Mouse (Mus musculus): ENCODE measurements around the gene Dysf. TPM values are rescaled to one million over a fixed set of nuclear protein-coding genes. Genes with fewer than 3 reads are reported as not detected.

The Dysf gene
- polyA plus RNA-seq, 1 experiment from 2014 or later, result 2.1 TPM

DNA sequence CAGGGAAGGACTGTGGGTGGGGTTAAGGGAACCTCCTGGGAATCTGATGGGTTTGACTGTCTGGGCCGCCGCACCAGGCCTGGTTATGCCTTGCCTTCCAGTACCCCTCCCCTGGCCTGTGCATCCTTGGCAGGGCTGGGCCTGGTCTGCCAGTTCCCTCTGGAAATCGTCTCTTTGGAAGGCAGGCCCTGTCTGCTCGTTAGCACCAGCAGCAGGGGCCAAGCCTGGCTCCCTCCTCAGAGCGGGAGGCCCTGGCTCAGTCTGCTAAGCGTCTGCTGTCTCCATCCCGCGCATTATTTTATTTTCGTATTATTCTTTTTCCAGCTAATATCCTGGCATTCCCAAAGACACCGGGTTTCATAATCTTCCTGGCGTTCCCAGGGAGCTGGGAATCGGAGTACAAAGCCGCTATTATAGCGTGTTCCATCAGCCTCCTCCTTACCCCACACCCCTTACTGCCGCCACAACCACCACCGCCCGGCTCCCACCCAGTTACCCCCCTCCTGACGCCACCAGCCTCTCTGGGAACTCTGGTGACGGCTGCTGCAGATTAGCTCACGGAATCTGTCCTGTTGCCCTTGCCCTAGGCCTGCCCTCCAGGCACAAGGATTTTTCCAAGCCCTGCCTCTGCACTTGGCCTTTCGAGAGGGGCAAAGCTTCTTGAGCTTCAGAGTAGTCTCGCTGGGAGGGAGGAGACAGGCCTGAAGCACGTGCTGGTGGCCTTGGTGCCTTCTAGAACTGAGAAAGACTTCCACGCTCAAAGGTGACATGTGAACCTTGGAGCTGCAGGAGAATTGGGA is 111.5 kb downstream of the Dysf start:
- H3K36me3 ChIP-seq (ENCODE audit: control insufficient read depth, insufficient read depth, low read length), result no peaks in the 10 kb centered on the region
- no peak for ATAC-seq (ENCODE audit: low read depth)
- 70% methylated on average over 24 of the region's 24 CpGs for WGBS

DNA sequence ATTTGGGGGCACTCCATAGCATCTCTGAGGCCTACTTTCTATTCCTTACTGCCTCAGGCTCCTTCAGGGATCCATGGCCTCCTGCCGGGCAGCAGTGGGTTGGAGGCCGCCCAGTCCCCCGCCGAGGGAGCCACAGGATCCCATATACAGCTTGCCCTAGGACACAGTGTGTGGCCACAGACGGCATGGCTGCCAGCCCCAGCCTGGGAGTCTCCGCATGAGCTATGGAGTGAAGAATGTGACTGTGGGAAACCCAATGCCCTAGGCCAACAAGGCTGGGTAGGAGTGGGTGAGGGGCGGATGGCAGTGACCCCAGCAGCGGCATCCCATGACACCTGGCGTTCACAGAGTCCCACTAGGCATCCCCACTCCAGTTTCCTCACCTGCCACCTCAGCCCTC is 116.2 kb downstream of the Dysf start:
- ATAC-seq (ENCODE audit: low read depth), result no peak
- Histone ChIP-seq H3K36me3 (ENCODE audit: control insufficient read depth, insufficient read depth, low read length) (no peaks in the 10 kb centered on the region), H3K9me3 (ENCODE audit: control insufficient read depth, low read length) (no peaks in the 10 kb centered on the region), H3K4me1 (ENCODE audit: control insufficient read depth, insufficient read depth, low read length) (no peaks in the 10 kb centered on the region), H3K4me3 (ENCODE audit: low read depth, low read length) (no peak overlapping the region), H3K4me2 (ENCODE audit: low read depth, low read length) (no peak overlapping the region), H3K9ac (replicated peaks; ENCODE audit: low read depth, low read length) (no peak overlapping the region), H3K27ac (ENCODE audit: low read depth, low read length) (no peak overlapping the region), H3K27me3 (ENCODE audit: control insufficient read depth, insufficient read depth, low read length) (no peaks in the 10 kb centered on the region)
- 81% methylated on average over 9 of the region's 9 CpGs for WGBS

More for the DNA sequence above, 111.5 kb downstream of the Dysf start:
- Histone ChIP-seq H3K9ac (replicated peaks; ENCODE audit: low read depth, low read length) (no peak overlapping the region), H3K4me3 (ENCODE audit: low read depth, low read length) (no peak overlapping the region), H3K9me3 (ENCODE audit: control insufficient read depth, low read length) (no peaks in the 10 kb centered on the region), H3K4me1 (ENCODE audit: control insufficient read depth, insufficient read depth, low read length) (no peaks in the 10 kb centered on the region), H3K27ac (ENCODE audit: low read depth, low read length) (no peak overlapping the region), H3K4me2 (ENCODE audit: low read depth, low read length) (no peak overlapping the region), H3K27me3 (ENCODE audit: control insufficient read depth, insufficient read depth, low read length) (no peaks in the 10 kb centered on the region)

DNA sequence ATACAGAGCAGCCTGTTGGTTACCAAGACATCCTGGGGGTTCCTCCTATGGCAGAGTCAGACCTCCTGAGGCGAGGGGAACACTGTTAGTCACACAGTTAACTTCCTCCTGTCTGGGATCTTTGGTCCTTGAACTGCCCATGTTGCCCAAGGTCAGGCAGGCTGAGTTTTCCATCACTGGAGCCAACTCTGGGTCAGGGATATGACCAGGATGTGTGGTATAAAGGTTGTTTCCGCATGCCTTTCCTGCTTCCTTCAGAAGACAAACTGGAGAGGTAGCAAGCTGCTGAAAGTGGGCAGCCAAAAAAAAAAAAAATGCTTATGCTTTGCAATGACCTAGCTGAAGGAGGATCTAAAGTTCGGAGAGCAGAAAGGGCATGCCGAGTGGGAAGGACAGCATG is 116.7 kb downstream of the Dysf start:
- ATAC-seq (ENCODE audit: low read depth), result no peak

DNA sequence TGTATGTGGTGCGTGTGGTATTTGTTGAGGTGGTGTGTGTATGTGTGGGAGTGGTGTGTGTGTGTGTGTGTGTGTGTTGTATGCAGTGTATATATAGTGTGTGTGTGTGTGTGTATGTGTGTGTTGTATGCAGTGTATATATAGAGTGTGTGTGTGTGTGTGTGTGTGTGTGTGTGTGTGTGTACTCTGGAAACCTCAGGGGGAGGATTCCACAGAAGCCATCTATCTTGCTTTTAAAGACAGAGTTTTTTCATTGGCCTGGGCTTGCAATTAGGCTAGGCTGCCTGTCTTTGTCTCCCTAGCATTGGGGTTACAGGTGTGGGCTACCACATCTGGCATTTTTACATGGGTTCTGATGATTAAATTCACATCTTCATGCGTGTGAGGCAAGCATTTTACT is 119.8 kb downstream of the Dysf start:
- Histone ChIP-seq H3K4me2 (ENCODE audit: low read depth, low read length) (no peak overlapping the region), H3K36me3 (ENCODE audit: control insufficient read depth, insufficient read depth, low read length) (no peaks in the 10 kb centered on the region), H3K4me1 (ENCODE audit: control insufficient read depth, insufficient read depth, low read length) (no peaks in the 10 kb centered on the region), H3K9me3 (ENCODE audit: control insufficient read depth, low read length) (no peaks in the 10 kb centered on the region), H3K9ac (replicated peaks; ENCODE audit: low read depth, low read length) (no peak overlapping the region), H3K4me3 (ENCODE audit: low read depth, low read length) (no peak overlapping the region), H3K27me3 (ENCODE audit: control insufficient read depth, insufficient read depth, low read length) (no peaks in the 10 kb centered on the region), H3K27ac (ENCODE audit: low read depth, low read length) (no peak overlapping the region)
- WGBS, result 85% methylated on average over 2 of the region's 2 CpGs
- no peak for ATAC-seq (ENCODE audit: low read depth)

More for the DNA sequence above, 116.7 kb downstream of the Dysf start:
- Histone ChIP-seq H3K4me2 (ENCODE audit: low read depth, low read length) (no peak overlapping the region), H3K4me1 (ENCODE audit: control insufficient read depth, insufficient read depth, low read length) (no peaks in the 10 kb centered on the region), H3K9me3 (ENCODE audit: control insufficient read depth, low read length) (no peaks in the 10 kb centered on the region), H3K9ac (replicated peaks; ENCODE audit: low read depth, low read length) (no peak overlapping the region), H3K27ac (ENCODE audit: low read depth, low read length) (no peak overlapping the region), H3K4me3 (ENCODE audit: low read depth, low read length) (no peak overlapping the region), H3K36me3 (ENCODE audit: control insufficient read depth, insufficient read depth, low read length) (no peaks in the 10 kb centered on the region), H3K27me3 (ENCODE audit: control insufficient read depth, insufficient read depth, low read length) (no peaks in the 10 kb centered on the region)
- WGBS, result 93% methylated on average over 4 of the region's 4 CpGs

DNA sequence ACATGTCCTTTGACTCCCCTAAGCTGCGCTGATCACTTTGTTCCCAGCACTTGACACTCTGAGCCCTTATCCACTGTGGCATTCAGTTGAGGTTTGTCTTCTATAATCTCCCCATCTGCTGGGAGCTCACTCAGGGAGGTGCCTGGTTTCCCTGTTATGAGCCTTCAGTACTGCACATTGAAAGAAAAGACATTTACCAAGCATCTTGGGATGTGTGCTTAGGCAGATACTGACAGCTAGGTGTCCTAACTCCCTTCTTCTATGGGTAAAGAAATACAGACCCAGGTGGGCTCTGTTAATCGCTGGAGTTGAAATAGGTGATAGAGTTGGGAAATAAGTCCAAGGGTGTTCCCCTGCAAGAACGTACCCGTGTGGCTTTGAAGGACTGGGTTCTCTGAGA is 122.5 kb downstream of the Dysf start:
- H3K27ac ChIP-seq (ENCODE audit: low read depth, low read length), result no peak overlapping the region
- 97% methylated on average over 4 of the region's 4 CpGs for WGBS
- no peaks in the 10 kb centered on the region for H3K27me3 ChIP-seq (ENCODE audit: control insufficient read depth, insufficient read depth, low read length)
- no peak overlapping the region for H3K4me2 ChIP-seq (ENCODE audit: low read depth, low read length)
- no peak for ATAC-seq (ENCODE audit: low read depth)
- H3K36me3 ChIP-seq (ENCODE audit: control insufficient read depth, insufficient read depth, low read length), result no peaks in the 10 kb centered on the region
- H3K4me1 ChIP-seq (ENCODE audit: control insufficient read depth, insufficient read depth, low read length), result 0 out of 2 replicates have a peak, but pooled peaks cover 3% of the 10 kb centered on the region
- no peaks in the 10 kb centered on the region for H3K9me3 ChIP-seq (ENCODE audit: control insufficient read depth, low read length)
- no peak overlapping the region for H3K4me3 ChIP-seq (ENCODE audit: low read depth, low read length)
- H3K9ac ChIP-seq (replicated peaks; ENCODE audit: low read depth, low read length), result no peak overlapping the region

DNA sequence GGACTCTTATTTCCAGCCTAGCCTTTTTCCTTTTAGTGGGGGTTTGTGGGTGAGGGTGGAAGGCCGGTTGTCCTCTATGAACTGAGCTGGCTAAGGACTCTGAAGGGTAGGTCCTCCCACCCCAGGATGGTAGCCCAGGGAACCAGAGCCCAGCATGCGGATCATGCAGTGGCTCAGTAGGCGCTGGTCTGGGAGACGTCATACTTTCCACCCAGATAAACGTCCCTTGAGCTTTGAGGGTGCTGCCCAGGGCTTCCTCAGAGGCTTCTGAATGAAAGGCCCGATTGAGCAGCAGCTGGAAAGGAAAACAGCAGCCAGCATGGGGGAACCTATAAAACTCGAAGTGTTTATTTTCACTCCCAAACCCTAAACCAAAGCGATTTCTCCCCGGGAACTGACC is 123.1 kb downstream of the Dysf start:
- no peaks in the 10 kb centered on the region for H3K9me3 ChIP-seq (ENCODE audit: control insufficient read depth, low read length)
- WGBS, result 64% methylated on average over 9 of the region's 9 CpGs
- no peak overlapping the region for H3K4me2 ChIP-seq (ENCODE audit: low read depth, low read length)

DNA sequence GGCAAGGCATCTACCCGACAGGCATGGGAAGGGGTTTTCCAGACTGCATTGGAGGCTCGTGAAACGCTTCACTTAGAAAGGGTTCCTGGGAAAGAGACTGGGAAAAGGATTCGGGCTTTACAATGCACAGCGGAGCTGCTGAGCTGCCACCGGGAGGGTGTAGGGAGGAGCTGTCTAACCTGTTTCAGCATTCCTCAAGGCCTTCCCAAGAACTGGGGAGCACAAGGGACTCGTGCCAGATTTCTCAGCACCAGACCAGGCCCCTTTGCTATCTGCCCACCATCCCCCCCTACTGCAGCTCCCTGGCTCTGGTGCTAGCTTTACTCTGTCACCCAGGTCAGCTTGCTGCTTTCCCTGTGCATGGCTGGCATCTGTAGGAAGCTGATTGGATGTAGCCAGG is 124.7 kb downstream of the Dysf start:
- no peak overlapping the region for H3K9ac ChIP-seq (replicated peaks; ENCODE audit: low read depth, low read length)
- no peak for ATAC-seq (ENCODE audit: low read depth)
- H3K4me2 ChIP-seq (ENCODE audit: low read depth, low read length), result no peak overlapping the region
- no peak overlapping the region for H3K27ac ChIP-seq (ENCODE audit: low read depth, low read length)
- H3K9me3 ChIP-seq (ENCODE audit: control insufficient read depth, low read length), result no peaks in the 10 kb centered on the region
- 0 out of 2 replicates have a peak, but pooled peaks cover 3% of the 10 kb centered on the region for H3K4me1 ChIP-seq (ENCODE audit: control insufficient read depth, insufficient read depth, low read length)
- no peaks in the 10 kb centered on the region for H3K36me3 ChIP-seq (ENCODE audit: control insufficient read depth, insufficient read depth, low read length)
- H3K4me3 ChIP-seq (ENCODE audit: low read depth, low read length), result no peak overlapping the region
- 65% methylated on average over 7 of the region's 7 CpGs for WGBS
- H3K27me3 ChIP-seq (ENCODE audit: control insufficient read depth, insufficient read depth, low read length), result no peaks in the 10 kb centered on the region

More for the DNA sequence above, 123.1 kb downstream of the Dysf start:
- 0 out of 2 replicates have a peak, but pooled peaks cover 3% of the 10 kb centered on the region for H3K4me1 ChIP-seq (ENCODE audit: control insufficient read depth, insufficient read depth, low read length)
- H3K36me3 ChIP-seq (ENCODE audit: control insufficient read depth, insufficient read depth, low read length), result no peaks in the 10 kb centered on the region
- H3K9ac ChIP-seq (replicated peaks; ENCODE audit: low read depth, low read length), result no peak overlapping the region
- no peak for ATAC-seq (ENCODE audit: low read depth)
- no peak overlapping the region for H3K27ac ChIP-seq (ENCODE audit: low read depth, low read length)
- no peaks in the 10 kb centered on the region for H3K27me3 ChIP-seq (ENCODE audit: control insufficient read depth, insufficient read depth, low read length)
- no peak overlapping the region for H3K4me3 ChIP-seq (ENCODE audit: low read depth, low read length)

DNA sequence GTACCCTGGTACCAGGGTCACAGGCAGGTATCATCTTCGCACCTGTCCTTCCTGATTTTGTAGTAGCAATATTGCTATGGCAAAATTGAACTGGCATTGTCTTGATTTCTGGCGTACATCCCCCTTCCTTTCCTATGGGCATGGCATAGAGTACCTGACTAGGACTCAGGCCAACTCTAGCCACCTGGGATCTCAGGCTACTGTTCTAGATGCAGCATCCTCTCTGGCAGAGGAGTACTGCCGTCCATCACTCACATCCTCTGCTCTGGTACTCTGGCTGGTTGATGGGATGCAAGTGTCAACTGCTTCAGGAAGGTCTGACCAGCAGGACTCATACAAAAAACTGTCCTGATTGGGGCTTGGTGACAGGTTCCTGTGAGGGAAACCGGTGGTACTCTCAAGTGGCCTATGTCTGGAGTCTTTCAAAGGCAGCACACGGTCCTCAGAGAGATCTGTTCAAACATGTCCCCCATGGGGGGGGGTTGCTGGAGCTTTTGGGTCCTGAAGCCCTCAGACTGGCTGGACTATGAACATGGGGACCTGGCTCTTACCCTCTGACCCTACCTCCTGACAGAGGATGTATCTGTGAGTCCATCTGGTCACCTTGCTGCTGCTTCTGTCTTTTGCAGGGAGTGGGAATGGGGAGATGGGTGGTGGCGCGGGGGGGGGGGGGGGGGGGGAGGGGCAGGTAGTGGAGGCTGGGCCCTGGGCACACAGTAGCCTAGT is 125.8 kb downstream of the Dysf start:
- Histone ChIP-seq H3K27me3 (ENCODE audit: control insufficient read depth, insufficient read depth, low read length) (no peaks in the 10 kb centered on the region), H3K4me2 (ENCODE audit: low read depth, low read length) (no peak overlapping the region), H3K36me3 (ENCODE audit: control insufficient read depth, insufficient read depth, low read length) (no peaks in the 10 kb centered on the region), H3K9ac (replicated peaks; ENCODE audit: low read depth, low read length) (peak overlapping the region; percentile 34; the same call in 1 of the 2 replicates), H3K9me3 (ENCODE audit: control insufficient read depth, low read length) (no peaks in the 10 kb centered on the region), H3K4me3 (ENCODE audit: low read depth, low read length) (no peak overlapping the region), H3K27ac (ENCODE audit: low read depth, low read length) (no peak overlapping the region), H3K4me1 (ENCODE audit: control insufficient read depth, insufficient read depth, low read length) (0 out of 2 replicates have a peak, but pooled peaks cover 3% of the 10 kb centered on the region)
- WGBS, result 81% methylated on average over 5 of the region's 7 CpGs
- peak; percentile 74 for ATAC-seq (ENCODE audit: low read depth)

Data from neural tube, embryonic 14.5 days (tissue).